Mouse (Mus musculus) layer of hippocampus, adult 2 months (tissue): Measurements from ENCODE around the gene Nod1. TPM values are rescaled to one million over a fixed set of nuclear protein-coding genes. Genes with fewer than 3 reads are reported as not detected.

Source experiments
- DNase-seq, 2 experiments: peaks; one replicate each; pipeline ENCODE4 v3.0.0; 2022; ENCODE audit warnings: low spot score in 2 of 2
- H3K27ac ChIP-seq: fragments of 200-600 bp; 2 replicates; pipeline ENCODE4 v1.8.1; 2022
- H3K4me3 ChIP-seq: fragments of 200-600 bp; 2 replicates; pipeline ENCODE4 v1.8.1; 2022; ENCODE audit warnings: mild to moderate bottlenecking
- CTCF ChIP-seq: fragments of 200-600 bp; conservative IDR thresholded peaks from 2 replicates; pipeline ENCODE4 v1.8.1; 2022; ENCODE audit warnings: antibody characterized with exemption, mild to moderate bottlenecking, moderate library complexity
- long read RNA-seq, 2 experiments: library from polyadenylated mRNA; stranded (forward); transcript quantifications; one replicate each; pipeline ENCODE4 v2.0.0; 2021; ENCODE audit warnings: borderline mapping rate in 2 of 2
- total RNA-seq, 2 experiments: library from RNA; stranded (reverse); gene quantifications; 2 replicates each; pipeline ENCODE4 v1.2.3; 2021

The Nod1 gene
- 1 to 10 TPM; 4.9 TPM for total RNA-seq
- long read RNA-seq, experiment 1, full-length matches to known transcripts, result 6 of 9 reads
- long read RNA-seq, experiment 1, partial matches to known transcripts, result 3 of 9 reads
- long read RNA-seq, experiment 1, other reads (novel, unspliced or antisense), result 0 of 9 reads
- long read RNA-seq, experiment 2, full-length matches to known transcripts, result 5 of 6 reads
- long read RNA-seq, experiment 2, partial matches to known transcripts, result 1 of 6 reads
- long read RNA-seq, experiment 2, other reads (novel, unspliced or antisense), result 0 of 6 reads

DNA sequence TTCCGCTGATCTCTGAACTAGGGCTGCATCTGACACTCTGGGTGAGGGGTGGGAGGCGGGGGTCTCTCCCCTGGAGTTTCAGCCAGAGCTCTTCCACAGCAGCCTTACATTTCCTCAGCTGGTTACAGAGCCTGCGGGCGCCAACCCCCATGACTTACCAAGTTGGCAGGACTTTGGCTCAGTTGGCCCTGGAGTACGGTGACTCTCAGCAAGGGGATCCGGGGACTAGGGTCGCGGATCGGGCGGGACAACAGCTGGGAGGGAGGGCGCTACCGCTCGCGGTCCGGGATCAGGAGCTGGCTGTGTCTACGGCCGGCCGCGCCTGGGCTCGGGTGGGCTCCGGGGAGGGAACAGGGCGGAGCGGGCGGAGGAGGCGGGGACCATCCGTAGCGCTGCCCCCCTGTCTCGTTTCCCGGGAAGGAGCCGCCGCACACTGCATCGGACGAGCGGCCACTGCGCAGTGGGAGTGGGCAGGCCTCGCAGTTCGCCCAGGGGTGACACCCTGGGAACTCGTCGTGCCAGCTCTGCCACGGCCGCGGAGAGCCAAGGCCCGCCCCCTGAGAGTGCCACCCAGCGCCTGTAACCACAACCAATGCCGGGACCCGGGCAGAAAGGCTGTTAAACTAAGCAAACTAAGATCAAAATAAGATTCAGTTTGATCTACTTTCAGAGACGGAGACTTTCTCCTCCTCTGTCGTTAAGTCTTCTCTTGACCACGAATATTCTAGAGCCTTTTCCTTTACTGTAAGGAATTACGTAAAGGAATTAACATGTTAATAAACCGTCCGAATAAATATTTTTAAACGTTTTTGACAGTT, at the start of gene Nod1:
Gene Nod1, minus strand, starts transcription at position 502 of the 818 bp plus-strand sequence.
- Histone ChIP-seq H3K4me3 (peak within 1 kb of the TSS; percentile 71), H3K27ac (peak within 1 kb of the TSS; percentile 74)
- no peak for TF ChIP-seq CTCF
- DNase-seq, result peak; percentile 46 to 49

- no peak for DNase-seq
- no peak for TF ChIP-seq CTCF
- Histone ChIP-seq H3K4me3 (no peak overlapping the region), H3K27ac (no peak overlapping the region)
Observed at GRCm38 (mm10) chr6:55021806-55022205, 49.4 kb upstream of the Nod1 start.

DNA sequence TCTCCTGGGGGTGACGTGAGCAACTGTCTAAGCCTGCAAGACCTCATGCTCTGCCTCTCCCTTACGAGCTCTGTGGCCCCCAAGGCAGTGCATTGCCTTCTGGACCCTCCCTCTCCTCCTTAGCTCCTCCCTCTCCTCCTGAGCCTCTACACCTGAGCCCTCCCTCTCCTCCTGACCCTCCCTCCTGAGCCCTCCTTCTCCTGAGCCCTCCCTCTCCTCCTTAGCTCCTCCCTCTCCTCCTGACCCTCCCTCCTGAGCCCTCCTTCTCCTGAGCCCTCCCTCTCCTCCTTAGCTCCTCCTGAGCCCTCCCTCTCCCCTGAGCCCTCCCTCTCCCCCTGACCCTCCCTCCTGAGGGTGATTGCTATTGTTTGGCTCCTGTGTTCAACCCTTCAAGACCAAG, 46.0 kb upstream of the Nod1 start:
- TF ChIP-seq CTCF, result no peak
- H3K27ac ChIP-seq, result no peak overlapping the region
- no peak overlapping the region for H3K4me3 ChIP-seq
- DNase-seq, result no peak

DNA sequence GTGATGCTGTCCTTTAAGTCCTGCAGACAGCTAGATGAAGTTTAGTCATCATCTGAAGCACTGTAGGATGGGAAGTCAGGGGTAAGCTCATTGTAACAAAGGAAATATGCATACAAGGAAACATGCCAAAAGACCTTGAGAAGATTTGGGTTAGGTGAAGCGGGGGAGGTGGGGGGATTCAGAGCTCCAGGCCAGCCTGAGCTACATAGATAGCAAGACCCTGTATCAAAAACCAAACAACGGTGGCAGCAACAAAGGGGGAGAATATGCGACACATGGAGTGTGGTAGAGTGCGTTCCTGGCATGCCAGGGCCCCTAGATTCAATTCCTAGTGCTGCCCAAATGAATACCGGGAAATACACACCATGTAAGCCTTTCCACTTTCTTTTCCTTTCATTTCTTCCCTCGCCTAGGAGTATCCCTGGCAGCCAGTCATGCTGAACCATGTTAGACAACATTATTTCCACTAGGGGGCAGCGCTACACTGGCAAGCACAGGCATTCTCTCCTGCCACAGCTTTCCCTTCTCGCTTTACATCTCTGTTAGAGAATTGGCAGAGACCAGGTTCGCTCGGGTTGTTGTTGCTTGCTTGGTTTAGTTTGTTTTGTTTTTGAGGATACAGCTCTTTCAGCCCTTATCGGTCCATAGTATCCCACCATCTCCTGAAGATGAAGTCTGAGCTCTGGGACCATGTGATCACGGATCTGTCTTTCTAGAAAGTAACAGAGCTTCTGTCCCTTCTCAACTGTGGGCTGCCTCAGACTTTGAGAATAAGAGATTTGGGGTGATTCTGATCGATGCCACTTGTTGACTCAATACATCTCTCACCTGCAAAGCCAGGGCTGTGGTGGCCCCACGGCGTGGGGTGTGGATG, 44.5 kb upstream of the Nod1 start:
- Histone ChIP-seq H3K4me3 (no peak overlapping the region), H3K27ac (no peak overlapping the region)
- peak; percentile 68 to 76 for DNase-seq
- peak; percentile 88 for TF ChIP-seq CTCF

GRCm38 (mm10) chr6:55016236-55016635, 43.8 kb upstream of the Nod1 start:
- no peak overlapping the region for H3K27ac ChIP-seq
- peak; percentile 75 for TF ChIP-seq CTCF
- peak in 1 of 2 experiments; percentile 29 for DNase-seq
- H3K4me3 ChIP-seq, result no peak overlapping the region

- DNase-seq, result no peak
Observed at GRCm38 (mm10) chr6:55014184-55014583, 41.8 kb upstream of the Nod1 start.

GRCm38 (mm10) chr6:55012516-55012915, 40.1 kb upstream of the Nod1 start:
- no peak for DNase-seq
- TF ChIP-seq CTCF, result no peak

More at GRCm38 (mm10) chr6:55014184-55014583, 41.8 kb upstream of the Nod1 start:
- no peak overlapping the region for H3K27ac ChIP-seq
- TF ChIP-seq CTCF, result no peak
- H3K4me3 ChIP-seq, result no peak overlapping the region

DNA sequence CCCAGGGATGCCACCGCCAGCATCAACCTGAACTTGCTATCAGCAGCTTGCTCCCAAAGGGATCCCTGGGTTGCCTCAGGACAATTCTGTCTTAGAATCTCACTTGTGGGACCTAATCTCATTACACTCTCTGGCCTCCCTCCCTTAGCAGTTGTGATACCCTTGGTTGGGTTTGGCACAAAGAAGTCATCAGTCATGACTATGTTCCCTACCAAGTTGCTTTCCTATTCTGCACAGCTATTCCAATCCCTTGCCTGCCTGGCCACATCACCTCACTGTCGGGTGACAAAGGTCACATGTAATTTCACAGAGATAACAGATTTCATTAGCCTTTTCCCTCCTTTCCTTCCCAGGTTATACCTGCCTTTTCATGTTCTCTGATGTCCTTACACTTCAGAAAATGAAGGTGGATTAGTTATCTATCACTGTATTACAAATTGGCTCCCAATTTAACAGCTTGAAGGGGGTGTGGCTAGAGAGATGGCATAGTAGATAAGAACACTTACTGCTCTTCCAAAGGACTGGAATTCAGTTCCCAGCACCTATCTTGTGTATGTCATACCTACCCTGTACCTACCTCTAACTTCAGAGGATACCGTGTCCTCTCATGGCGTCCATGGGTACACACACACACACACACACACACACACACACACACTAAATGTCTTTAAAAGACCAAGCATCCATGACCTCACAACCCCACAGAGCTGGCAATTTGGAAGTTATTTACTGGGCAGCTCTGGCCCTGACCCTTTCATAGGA, 38.1 kb upstream of the Nod1 start:
- Histone ChIP-seq H3K27ac (0 out of 2 replicates have a peak overlapping the region, but pooled peaks have one; percentile 9), H3K4me3 (no peak overlapping the region)
- TF ChIP-seq CTCF, result no peak
- DNase-seq, result no peak

More at GRCm38 (mm10) chr6:55012516-55012915, 40.1 kb upstream of the Nod1 start:
- no peak overlapping the region for H3K4me3 ChIP-seq
- H3K27ac ChIP-seq, result no peak overlapping the region

DNA sequence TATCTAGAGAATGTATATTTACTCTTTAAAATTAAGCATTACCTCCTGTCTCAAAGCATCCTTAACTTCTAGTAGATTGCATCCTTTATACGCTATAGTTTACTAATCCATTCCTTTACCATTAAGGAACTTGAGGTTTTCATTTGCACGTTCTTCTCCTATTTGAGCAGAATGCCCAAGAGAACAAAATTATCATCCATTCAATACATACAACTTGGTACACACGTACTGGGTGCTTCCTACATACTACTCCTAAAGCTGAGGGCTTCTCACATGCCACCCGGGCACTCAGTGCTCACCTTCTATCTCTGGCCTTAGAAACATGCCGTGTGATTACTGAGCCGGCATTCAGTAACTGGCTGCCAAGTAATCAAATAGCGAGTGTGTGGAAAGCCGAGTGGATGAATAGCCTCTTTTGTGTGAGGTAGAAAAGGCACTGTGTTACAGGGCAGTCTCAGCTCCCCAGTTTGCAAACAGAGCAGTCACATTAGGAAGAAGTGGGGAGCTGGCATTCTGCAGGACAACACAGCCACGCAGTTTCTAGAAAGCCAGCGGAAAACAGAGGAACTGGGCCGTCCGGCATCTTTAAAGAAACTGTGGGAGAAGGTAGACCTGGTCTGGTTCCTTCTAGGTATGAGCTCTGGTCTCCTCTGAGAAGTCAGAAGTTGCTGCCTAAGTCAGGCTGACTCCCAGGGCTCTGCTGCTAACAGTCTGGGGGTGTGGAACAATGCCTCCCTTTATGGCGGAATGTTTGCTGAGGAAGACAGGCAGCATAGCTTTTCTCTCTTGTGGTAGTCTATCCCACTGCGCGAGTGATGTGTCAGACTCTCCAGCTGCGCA, 37.2 kb upstream of the Nod1 start:
- peak in 1 of 2 experiments; percentile 34 for DNase-seq
- Histone ChIP-seq H3K27ac (peak overlapping the region; percentile 73), H3K4me3 (peak overlapping the region; percentile 28; the same call in 1 of the 2 replicates)
- TF ChIP-seq CTCF, result no peak

DNA sequence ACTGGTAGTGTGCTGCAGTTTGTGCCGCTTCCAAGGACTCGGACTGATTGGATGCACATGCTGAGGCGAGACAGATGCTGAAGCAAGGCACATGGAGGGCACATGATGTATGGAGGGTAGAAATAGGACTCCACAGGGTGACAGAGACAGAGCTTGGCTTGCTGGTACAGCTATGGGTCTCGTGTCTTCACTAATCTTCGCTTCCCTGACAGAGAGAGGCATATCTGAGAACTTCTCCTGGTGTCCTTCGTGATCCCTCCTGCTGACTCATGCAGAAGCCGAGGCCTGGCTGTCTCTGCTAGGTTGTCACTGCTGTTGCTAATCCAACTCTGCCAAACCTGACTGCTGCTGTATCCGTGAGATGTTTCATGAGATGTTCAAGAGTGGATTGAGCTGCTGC, 36.0 kb upstream of the Nod1 start:
- Histone ChIP-seq H3K27ac (no peak overlapping the region), H3K4me3 (no peak overlapping the region)
- TF ChIP-seq CTCF, result no peak
- DNase-seq, result no peak

- Histone ChIP-seq H3K4me3 (no peak overlapping the region), H3K27ac (no peak overlapping the region)
- no peak for TF ChIP-seq CTCF
- no peak for DNase-seq
Observed at GRCm38 (mm10) chr6:55003559-55003958, 31.1 kb upstream of the Nod1 start.
